Mouse (Mus musculus) embryonic fibroblast, embryonic 13.5 days (primary cell): ENCODE results near the gene Nelfe.

Source experiments
- CTCF ChIP-seq: IDR thresholded peaks from 2 replicates; pipeline ENCODE4 v1.5.1; 2011; ENCODE audit warnings: mild to moderate bottlenecking, control low read depth, low read length, moderate library complexity, borderline replicate concordance; ENCODE audit not compliant: insufficient read depth
- POLR2A ChIP-seq: IDR thresholded peaks from 2 replicates; pipeline ENCODE4 v1.6.1; 2011; ENCODE audit warnings: low read depth, mild to moderate bottlenecking, control low read depth, low read length, moderate library complexity

DNA sequence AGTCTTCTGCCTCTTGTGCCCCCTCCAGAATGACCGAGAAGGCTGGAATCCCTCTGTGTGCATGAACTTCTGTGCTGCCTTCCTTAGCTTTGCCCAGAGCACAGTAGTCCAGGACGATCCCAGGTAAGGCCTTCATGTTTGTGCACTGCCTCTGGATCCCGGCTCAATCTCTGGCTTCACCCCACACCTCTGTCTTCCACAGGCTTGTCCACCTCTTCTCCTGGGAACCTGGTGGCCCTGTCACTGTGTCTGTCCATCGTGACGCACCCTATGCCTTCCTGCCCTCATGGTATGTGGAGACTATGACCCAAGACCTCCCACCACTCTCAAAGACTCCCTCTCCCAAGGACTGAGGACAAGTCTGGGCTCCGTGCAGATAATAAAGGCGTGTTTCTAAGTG lies 11.4 kb upstream of the Nelfe start:
- no peak for TF ChIP-seq POLR2A
- no peak for TF ChIP-seq CTCF
